Mouse (Mus musculus) lung, postnatal 36 days (tissue): ENCODE data around the gene Cactin.

ENCODE experiments used
- DNase-seq: peaks from one replicate; pipeline ENCODE4 v3.0.0; 2022; ENCODE audit warnings: mixed read lengths

The Cactin gene

DNA sequence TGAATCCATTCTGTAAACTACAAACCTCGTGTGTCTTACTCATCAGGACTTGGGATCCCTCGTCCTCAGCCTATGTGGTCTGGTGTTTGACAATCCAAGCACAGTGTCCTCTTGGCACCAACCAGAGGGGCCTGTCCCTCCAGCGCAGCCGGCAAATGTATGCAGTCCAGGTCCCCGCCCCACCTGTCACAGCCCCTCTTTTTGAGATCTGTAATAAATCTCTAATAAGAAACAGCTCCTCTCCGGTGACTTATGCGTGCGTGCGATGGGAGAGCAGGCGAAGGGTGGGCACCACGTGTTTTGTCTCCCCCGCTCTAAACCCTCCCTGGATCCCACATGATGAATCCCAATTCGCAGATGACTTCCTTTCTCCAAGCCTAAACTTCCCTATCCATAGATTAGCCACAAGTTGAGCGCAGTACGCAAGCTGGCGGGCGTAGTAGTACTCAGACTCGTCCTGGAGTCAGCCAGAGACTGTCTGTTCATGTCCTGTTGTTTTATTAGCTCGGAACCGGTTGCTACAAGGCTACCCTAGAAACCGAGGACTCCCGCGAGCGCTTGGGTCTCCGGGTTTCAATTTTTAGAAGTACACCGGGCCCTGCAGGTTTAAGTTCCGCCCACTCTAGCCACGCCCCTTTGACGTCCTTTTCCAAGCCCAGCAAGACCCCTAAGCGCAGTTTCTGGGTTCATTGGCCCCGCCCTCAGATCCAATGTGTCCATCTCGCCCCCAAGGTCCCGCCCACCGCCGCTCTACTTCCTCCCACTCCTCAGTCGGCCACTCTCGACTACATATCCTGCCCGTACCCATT, 958 bp upstream of the Cactin start:
- DNase-seq = peak; percentile 27

DNA sequence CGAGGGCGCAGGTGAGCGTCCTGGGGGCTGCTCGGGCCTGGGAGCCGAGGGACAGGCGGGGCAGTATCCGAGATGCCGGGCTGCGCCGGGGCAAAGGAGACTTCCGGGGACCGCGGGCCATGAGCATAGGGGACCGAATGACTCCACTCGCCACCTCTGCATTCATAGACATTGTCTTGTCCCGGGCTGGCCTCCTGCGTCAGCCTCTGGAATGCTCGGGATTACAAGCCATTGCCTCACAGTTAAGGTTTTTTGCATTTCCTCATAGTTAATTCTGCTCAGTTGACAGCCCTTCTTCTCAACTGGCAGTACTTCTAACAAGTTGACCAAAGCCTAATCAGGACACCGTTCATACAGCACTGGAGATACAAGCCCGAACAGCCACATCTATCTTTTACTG, 533 bp downstream of the Cactin start:
- DNase-seq = no peak

GRCm38 (mm10) chr10:81322444-81322843, 1.5 kb downstream of the Cactin start:
- DNase-seq = no peak

DNA sequence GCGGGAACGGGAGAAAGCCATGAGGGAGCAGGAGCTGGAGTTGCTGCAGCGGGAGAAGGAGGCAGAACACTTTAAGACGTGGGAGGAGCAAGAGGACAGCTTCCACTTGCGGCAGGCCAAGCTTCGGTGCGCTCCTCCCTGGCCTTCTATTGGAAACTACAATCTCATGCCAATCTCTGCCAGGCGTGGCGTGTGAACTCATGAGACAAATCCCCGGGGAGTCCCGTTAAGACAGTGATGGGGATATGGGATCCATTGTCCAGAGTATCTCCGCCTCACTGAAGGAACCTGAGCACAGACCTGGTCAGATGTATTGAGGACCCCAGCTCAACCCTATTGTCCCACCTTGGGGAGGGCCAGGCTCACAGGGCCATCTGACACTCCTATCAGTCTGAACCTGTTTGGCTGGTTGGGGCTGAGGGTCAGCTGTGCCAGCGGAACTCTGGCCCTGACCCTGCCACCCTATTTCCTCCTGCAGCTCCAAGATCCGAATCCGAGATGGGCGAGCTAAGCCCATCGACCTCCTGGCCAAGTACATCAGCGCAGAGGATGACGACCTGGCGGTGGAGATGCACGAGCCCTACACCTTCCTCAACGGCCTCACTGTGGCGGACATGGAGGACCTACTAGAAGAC, 2.4 kb downstream of the Cactin start:
- DNase-seq = no peak

DNA sequence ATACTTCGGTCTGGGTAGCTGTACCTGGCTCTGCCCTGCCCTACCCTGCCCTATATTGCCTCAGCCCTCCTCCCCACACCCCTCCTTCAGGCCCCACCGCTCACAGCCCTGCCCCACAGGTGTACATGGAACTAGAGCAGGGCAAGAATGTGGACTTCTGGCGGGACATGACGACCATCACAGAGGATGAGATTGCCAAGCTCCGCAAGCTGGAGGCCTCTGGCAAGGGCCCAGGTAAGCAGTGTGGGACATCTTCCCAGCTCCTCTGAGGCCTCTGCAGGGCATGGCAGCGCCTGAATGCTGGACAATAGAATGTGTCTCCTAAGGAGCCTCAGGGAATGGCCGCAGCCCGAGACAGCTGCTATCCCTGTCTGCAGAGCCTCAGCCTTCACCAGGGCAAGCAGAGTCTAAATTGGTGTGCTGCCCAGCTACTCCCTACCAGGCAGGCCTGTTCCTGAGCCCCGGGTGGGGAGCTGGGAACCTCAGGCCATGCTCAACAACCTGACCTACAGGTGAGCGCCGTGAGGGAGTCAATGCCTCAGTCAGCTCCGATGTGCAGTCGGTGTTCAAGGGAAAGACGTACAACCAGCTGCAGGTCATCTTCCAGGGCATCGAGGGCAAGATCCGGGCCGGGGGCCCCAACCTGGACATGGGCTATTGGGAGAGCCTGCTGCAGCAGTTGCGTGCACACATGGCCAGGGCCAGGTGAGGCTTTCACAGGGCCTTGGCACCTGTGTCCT, 3.1 kb downstream of the Cactin start:
- DNase-seq = no peak

- no peak for DNase-seq
These were observed 4.3 kb downstream of the Cactin start for GRCm38 (mm10) chr10:81325176-81325575.

DNA sequence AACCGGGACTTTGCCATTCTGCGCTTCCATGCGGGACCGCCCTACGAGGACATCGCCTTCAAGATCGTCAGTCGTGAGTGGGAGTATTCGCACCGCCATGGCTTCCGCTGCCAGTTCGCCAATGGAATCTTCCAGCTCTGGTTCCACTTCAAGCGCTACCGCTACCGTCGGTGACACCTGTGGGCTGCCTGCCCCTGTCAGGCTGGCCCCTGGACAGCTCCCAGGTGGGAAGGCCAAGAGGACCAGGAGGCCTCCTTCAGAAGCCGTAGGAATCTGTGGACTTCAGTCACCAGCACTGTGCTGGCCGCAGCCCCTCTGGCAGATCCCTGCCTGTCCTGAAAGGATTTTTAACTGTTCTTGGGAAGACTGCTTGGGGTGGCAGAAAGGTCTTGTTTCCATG, 4.9 kb downstream of the Cactin start:
- no peak for DNase-seq

DNA sequence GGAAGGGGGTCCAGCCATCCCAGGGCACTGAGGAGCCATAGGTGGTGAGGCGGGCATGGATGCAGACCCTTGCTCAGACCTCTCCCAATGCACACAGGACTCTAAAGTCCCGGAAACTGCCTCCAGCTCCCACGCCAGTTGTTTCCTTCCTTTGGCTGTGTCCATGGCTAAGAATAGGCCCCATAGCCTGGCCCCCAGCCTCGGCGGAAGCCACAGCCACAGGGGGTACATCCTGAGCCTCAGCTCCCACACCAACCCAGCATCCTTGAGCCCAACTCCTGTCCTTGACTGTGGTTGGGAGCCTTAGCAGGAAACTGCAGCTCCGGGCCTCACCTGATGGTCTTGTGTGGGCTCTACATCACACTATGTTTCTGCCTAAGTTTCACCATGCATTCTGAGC, 6.0 kb downstream of the Cactin start:
- peak; percentile 66 for DNase-seq

DNA sequence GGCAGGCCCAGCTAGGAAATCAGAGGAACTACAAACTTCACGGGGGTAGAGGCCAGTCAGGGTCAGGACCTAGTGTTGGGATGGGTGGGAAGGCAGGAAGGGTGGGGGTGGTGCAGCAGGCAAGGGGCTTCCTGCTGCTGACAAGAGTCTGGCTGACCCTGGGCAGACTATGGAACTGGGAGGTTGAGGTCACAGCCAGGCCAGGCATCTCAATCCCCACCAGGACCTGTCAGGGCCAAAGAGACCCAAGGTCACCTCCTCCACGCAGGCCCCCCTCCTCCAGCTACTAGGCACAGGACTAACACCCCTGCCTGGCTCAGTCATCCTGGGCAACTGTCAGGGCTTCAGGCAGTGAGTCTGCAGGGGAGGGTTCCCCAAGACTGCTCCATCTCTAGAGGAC, 7.1 kb downstream of the Cactin start:
- peak; percentile 51 for DNase-seq

GRCm38 (mm10) chr10:81328386-81328785, 7.5 kb downstream of the Cactin start, which contains the start of gene Tbxa2r:
Gene Tbxa2r (plus strand): TSS chr10:81328731.
- DNase-seq = peak; percentile 80

DNA sequence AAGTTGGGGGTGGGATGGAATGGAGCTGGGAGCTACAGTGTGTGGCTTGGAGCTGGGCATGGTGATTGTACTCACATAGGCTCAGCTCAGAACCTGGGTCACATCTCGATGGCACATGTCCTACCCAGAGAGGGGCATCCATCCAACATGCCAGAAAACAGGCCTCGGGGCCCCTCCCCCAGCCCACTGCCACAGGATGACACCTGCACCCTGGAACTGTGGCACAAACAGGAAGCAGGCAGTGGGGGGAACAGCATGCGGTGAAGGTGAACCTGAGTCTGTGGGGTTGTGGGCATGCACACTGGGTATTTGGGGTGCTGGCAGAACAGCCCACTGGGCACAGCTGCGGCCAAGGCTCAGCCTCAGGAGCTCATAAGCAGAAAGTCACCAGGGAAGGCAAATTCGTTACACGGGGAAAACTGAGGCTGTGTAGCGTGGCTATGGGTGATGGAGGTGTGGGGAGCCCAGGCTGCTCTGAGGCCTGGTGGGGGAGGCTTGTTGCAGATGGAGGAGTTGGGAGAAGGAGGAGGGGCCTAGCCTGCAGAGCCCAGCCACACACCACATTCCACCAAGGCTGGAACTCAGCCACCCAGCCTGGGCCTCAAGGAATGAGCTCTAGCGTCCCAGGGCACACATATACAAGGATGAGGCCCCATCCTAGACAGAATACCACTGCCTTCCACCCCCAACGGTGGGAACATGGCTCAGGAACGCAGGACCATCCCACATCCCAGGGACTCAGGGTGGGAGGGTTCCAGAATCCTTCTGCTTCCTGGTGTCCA, 8.5 kb downstream of the Cactin start:
- no peak for DNase-seq

DNA sequence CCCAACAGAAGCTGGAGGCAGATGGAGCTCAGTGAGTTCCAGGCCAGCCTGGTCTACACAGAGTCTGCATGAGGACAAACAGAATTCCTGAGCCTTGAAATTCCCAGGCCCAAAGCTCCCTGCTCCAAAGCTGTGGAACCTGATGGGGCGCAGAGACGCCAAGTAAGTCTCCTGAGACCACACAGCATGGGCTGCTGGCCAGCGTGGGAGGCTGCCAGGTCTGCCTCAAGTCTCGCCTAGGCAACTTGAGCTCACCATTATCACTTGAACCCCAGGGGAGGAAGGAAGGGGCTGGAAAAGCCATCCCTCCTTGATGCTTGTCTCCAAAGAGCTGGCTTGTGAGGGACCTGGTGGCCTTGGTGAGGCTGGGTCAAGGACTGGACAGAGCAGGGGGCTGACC, 9.1 kb downstream of the Cactin start:
- DNase-seq = no peak

DNA sequence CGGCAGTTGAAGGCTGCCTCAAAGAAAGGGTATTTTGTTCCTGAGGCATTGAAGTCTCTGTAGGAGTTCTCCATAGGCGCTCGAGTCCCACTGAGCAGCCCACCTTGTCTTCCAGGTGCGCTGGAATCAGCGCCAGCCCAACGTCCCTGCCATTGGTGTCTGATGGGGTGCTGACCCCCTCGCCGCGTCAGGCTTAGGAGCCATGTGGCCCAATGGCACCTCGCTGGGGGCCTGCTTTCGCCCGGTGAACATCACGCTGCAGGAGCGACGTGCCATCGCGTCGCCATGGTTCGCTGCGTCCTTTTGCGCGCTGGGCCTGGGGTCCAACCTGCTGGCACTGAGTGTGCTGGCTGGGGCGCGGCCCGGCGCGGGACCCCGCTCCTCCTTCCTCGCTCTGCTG, 11.4 kb downstream of the Cactin start:
- no peak for DNase-seq

DNA sequence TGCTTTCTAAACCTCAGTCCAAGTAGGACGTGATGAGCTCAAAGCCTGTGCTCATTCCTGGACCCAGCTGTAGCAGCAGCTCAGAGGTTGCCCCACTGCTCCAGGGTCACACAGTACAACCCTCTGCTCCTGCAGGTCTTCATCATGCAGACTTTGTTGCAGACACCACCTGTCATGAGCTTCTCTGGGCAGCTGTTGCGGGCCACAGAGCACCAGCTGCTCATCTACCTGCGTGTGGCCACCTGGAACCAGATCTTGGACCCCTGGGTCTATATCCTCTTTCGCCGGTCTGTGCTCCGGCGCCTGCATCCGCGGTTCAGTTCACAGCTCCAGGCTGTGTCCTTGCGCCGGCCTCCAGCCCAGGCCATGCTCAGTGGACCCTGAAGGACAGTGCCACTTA, 13.4 kb downstream of the Cactin start:
- no peak for DNase-seq

- DNase-seq = no peak
These were observed 14.8 kb downstream of the Cactin start for GRCm38 (mm10) chr10:81335393-81336340.

DNA sequence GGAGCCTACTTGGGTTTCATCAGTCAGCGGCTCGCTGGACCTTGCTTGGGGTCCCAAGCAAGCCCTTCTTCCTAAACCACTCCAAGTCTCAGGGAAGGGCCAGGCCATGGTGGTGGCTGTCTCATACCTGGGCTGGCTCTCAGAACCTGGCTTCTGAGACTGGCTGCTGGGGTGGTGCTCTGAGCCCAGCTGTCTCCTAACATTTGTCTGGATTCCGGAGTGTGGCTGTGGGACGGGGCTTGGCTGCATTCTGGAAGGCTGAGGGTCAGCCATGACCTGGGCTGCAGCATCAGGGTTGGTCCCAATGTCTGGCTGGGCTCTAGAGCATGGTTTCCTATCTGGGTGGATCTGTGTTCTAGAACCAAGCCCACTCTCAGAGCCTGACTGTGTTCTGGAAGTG, 15.7 kb downstream of the Cactin start:
- no peak for DNase-seq

GRCm38 (mm10) chr10:81340551-81341332, 19.8 kb downstream of the Cactin start:
- no peak for DNase-seq

GRCm38 (mm10) chr10:81341333-81341949, 20.5 kb downstream of the Cactin start:
- DNase-seq = peak; percentile 90

DNA sequence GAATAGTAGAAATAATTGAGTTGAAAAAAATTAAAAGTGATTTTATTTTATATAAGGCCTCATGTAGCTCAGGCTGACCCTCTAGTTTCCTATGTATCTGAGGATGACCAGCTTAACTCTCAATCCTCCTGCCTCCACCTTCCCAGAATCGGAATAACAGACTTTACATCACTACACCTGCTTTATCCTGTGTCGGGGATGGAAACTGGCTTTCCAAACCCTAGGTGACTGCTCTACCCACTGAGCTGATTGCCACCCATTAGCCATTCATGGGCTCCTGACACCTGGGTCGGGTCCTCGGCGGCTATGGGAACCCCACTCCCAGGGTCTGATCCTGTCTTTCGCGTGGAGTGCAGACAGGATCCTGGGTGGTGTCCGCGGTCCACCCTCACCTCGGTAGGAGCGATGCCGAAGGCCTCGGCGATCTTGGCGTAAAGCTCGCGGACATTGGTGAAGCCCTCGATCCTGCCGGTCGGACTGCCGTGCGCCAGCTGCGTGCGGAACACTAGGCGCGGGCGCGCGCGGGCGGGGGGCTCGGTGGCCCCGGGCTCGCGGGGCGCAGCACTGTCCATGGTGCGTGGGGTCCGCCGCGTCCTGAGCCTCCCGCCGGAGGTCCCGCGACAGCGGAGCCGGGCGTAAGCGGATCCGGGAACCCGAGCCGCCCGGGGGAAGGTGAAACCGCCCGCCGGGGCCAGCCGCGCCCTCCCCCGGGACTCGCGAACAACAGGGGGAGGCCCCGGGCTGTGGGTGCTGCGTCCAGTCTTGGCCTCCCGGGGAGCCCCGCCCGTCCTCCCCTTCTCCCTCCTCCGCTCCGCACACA, 22.0 kb downstream of the Cactin start, which contains the start of gene Gipc3:
TSS of gene Gipc3 (minus strand) at position 581 of the 820 bp plus-strand sequence.
- no peak for DNase-seq
